Mouse (Mus musculus) CH12.LX (cell line): ENCODE data around the gene St8sia6. TPM values are rescaled to one million over a fixed set of nuclear protein-coding genes. Genes with fewer than 3 reads are reported as not detected.

Experiments used
- DNase-seq: peaks from one replicate; pipeline ENCODE4 v3.0.0-alpha.2; 2013; ENCODE audit errors: extremely low read depth
- H3K27ac ChIP-seq: 2 replicates; pipeline ENCODE4 v1.5.1; 2012; ENCODE audit warnings: low read depth, mild to moderate bottlenecking, control low read depth, moderate library complexity; ENCODE audit not compliant: insufficient read depth
- H3K27me3 ChIP-seq: replicated peaks from 2 replicates; pipeline ENCODE3; 2012; ENCODE audit warnings: inconsistent platforms
- H3K36me3 ChIP-seq, 2 experiments: replicated peaks in 1 of 2; 2 replicates each; pipeline versions ENCODE3 to v1.6.1; 2012; ENCODE audit warnings: inconsistent platforms in 1 of 2, low read length in 1 of 2, mild to moderate bottlenecking in 1 of 2, mixed read lengths in 1 of 2, moderate library complexity in 1 of 2; ENCODE audit not compliant: control insufficient read depth in 1 of 2, insufficient read depth in 1 of 2
- H3K4me1 ChIP-seq, 2 experiments: 2 replicates each; pipeline ENCODE4 v1.6.1; 2012; ENCODE audit warnings: inconsistent platforms in 1 of 2, moderate library complexity in 1 of 2; ENCODE audit not compliant: insufficient read depth in 2 of 2, control insufficient read depth in 1 of 2
- H3K4me2 ChIP-seq: 2 replicates; pipeline ENCODE4 v1.6.1; 2012; ENCODE audit warnings: low read depth, mild to moderate bottlenecking, control low read depth; ENCODE audit not compliant: poor library complexity, insufficient read depth, severe bottlenecking
- H3K4me3 ChIP-seq, 3 experiments: fragments of 150-350 bp in 1 of 3; sonication (generic) in 1 of 3; replicated peaks in 1 of 3; 2 replicates each; pipeline versions ENCODE3 to v1.5.1; 2011 to 2012; ENCODE audit warnings: low read depth in 2 of 3, low read length in 2 of 3, mild to moderate bottlenecking in 2 of 3, moderate library complexity in 2 of 3, control low read depth in 1 of 3, improper control_type of control experiment in 1 of 3, inconsistent platforms in 1 of 3, mixed read lengths in 1 of 3; ENCODE audit not compliant: poor library complexity in 1 of 3
- H3K79me2 ChIP-seq: replicated peaks from 2 replicates; pipeline ENCODE4 v1.6.1; 2012; ENCODE audit warnings: mild to moderate bottlenecking, moderate library complexity; ENCODE audit not compliant: control insufficient read depth, poor library complexity, insufficient read depth, severe bottlenecking; ENCODE audit errors: extremely low read depth
- H3K9ac ChIP-seq: 2 replicates; pipeline ENCODE4 v1.6.1; 2012; ENCODE audit warnings: low read depth, mild to moderate bottlenecking, control low read depth, moderate library complexity; ENCODE audit not compliant: insufficient read depth
- H3K9me3 ChIP-seq: replicated peaks from 2 replicates; pipeline ENCODE3; 2012; ENCODE audit warnings: low read length, inconsistent platforms, mixed read lengths
- CHD1 ChIP-seq: IDR thresholded peaks from 2 replicates; pipeline ENCODE4 v1.6.1; 2012; ENCODE audit warnings: low read depth, low read length, improper control_type of control experiment, inconsistent platforms
- CHD2 ChIP-seq: IDR thresholded peaks from 2 replicates; pipeline ENCODE4 v1.6.1; 2011; ENCODE audit warnings: low read length, improper control_type of control experiment
- CTCF ChIP-seq, 2 experiments: IDR thresholded peaks in 1 of 2; conservative IDR thresholded peaks in 1 of 2; 2 replicates each; pipeline ENCODE4 v1.5.1; 2011 to 2012; ENCODE audit warnings: low read depth in 2 of 2, low read length in 2 of 2, improper control_type of control experiment in 1 of 2, inconsistent platforms in 1 of 2, mild to moderate bottlenecking in 1 of 2, moderate library complexity in 1 of 2
- E2F4 ChIP-seq: IDR thresholded peaks from 2 replicates; pipeline ENCODE4 v1.6.1; 2011; ENCODE audit warnings: low read depth, low read length, improper control_type of control experiment; ENCODE audit not compliant: insufficient replicate concordance
- EP300 ChIP-seq: IDR thresholded peaks from 2 replicates; pipeline ENCODE4 v1.6.1; 2011; ENCODE audit warnings: low read length, improper control_type of control experiment
- ETS1 ChIP-seq: conservative IDR thresholded peaks from 2 replicates; pipeline ENCODE4 v1.6.1; 2012; ENCODE audit warnings: low read depth, mild to moderate bottlenecking, inconsistent platforms, low read length, improper control_type of control experiment, moderate library complexity
- GABPA ChIP-seq: IDR thresholded peaks from 2 replicates; pipeline ENCODE4 v1.6.1; 2012; ENCODE audit warnings: low read depth, low read length, improper control_type of control experiment, inconsistent platforms; ENCODE audit not compliant: insufficient replicate concordance
- HCFC1 ChIP-seq: IDR thresholded peaks from 2 replicates; pipeline ENCODE4 v1.6.1; 2012; ENCODE audit warnings: low read depth, mild to moderate bottlenecking, inconsistent platforms, low read length, improper control_type of control experiment
- IRF4 ChIP-seq: IDR thresholded peaks from 2 replicates; pipeline ENCODE4 v1.6.1; 2014; ENCODE audit warnings: low read depth, mild to moderate bottlenecking, inconsistent platforms, low read length, improper control_type of control experiment
- JUND ChIP-seq: conservative IDR thresholded peaks from 2 replicates; pipeline ENCODE4 v1.6.1; 2011; ENCODE audit warnings: low read depth, low read length, improper control_type of control experiment
- KAT2A ChIP-seq: IDR thresholded peaks from 2 replicates; pipeline ENCODE4 v1.6.1; 2012; ENCODE audit warnings: low read length, improper control_type of control experiment, inconsistent platforms; ENCODE audit not compliant: insufficient replicate concordance
- MAX ChIP-seq: IDR thresholded peaks from 2 replicates; pipeline ENCODE4 v1.6.1; 2011; ENCODE audit warnings: low read length, improper control_type of control experiment
- MAZ ChIP-seq: IDR thresholded peaks from 2 replicates; pipeline ENCODE4 v1.6.1; 2012; ENCODE audit warnings: low read depth, mild to moderate bottlenecking, inconsistent platforms, low read length, improper control_type of control experiment, moderate library complexity
- MEF2A ChIP-seq: IDR thresholded peaks from 2 replicates; pipeline ENCODE4 v1.6.1; 2014; ENCODE audit warnings: low read depth, mild to moderate bottlenecking, inconsistent platforms, low read length, improper control_type of control experiment, borderline replicate concordance
- MYC ChIP-seq: IDR thresholded peaks from 2 replicates; pipeline ENCODE4 v1.6.1; 2011; ENCODE audit warnings: low read depth, mild to moderate bottlenecking, improper control_type of control experiment, low read length
- NELFE ChIP-seq: IDR thresholded peaks from 2 replicates; pipeline ENCODE4 v1.6.1; 2011; ENCODE audit warnings: low read depth, low read length, improper control_type of control experiment
- NRF1 ChIP-seq: IDR thresholded peaks from 2 replicates; pipeline ENCODE4 v1.6.1; 2014; ENCODE audit warnings: low read depth, mild to moderate bottlenecking, inconsistent platforms, low read length, improper control_type of control experiment, moderate library complexity
- POLR2A ChIP-seq: IDR thresholded peaks from 2 replicates; pipeline ENCODE4 v1.6.1; 2011; ENCODE audit warnings: low read depth, mild to moderate bottlenecking, improper control_type of control experiment, low read length
- POLR2AphosphoS2 ChIP-seq: IDR thresholded peaks from 2 replicates; pipeline ENCODE4 v1.6.1; 2011; ENCODE audit warnings: low read depth, low read length, improper control_type of control experiment
- RAD21 ChIP-seq: IDR thresholded peaks from 2 replicates; pipeline ENCODE4 v1.6.1; 2011; ENCODE audit warnings: low read depth, mild to moderate bottlenecking, low read length, improper control_type of control experiment, moderate library complexity
- RCOR1 ChIP-seq: conservative IDR thresholded peaks from 2 replicates; pipeline ENCODE4 v1.6.1; 2012; ENCODE audit warnings: low read depth, mild to moderate bottlenecking, inconsistent platforms, low read length, improper control_type of control experiment
- SIN3A ChIP-seq: IDR thresholded peaks from 2 replicates; pipeline ENCODE4 v1.6.1; 2012; ENCODE audit warnings: low read length, improper control_type of control experiment, inconsistent platforms
- SMC3 ChIP-seq: IDR thresholded peaks from 2 replicates; pipeline ENCODE4 v1.6.1; 2011; ENCODE audit warnings: low read depth, low read length, improper control_type of control experiment
- TBP ChIP-seq: conservative IDR thresholded peaks from 2 replicates; pipeline ENCODE4 v1.6.1; 2011; ENCODE audit warnings: low read depth, low read length, improper control_type of control experiment
- TCF12 ChIP-seq: IDR thresholded peaks from 2 replicates; pipeline ENCODE4 v1.6.1; 2014; ENCODE audit warnings: low read depth, mild to moderate bottlenecking, inconsistent platforms, low read length, improper control_type of control experiment
- UBTF ChIP-seq: IDR thresholded peaks from 2 replicates; pipeline ENCODE4 v1.6.1; 2012; ENCODE audit warnings: low read depth, mild to moderate bottlenecking, inconsistent platforms, low read length, improper control_type of control experiment, moderate library complexity
- USF1 ChIP-seq: IDR thresholded peaks from 2 replicates; pipeline ENCODE4 v1.6.1; 2014; ENCODE audit warnings: low read depth, mild to moderate bottlenecking, inconsistent platforms, low read length, improper control_type of control experiment
- USF2 ChIP-seq: conservative IDR thresholded peaks from 2 replicates; pipeline ENCODE4 v1.6.1; 2011; ENCODE audit warnings: low read depth, low read length, improper control_type of control experiment
- ZC3H11A ChIP-seq: IDR thresholded peaks from 2 replicates; pipeline ENCODE4 v1.6.1; 2012; ENCODE audit warnings: low read depth, mild to moderate bottlenecking, inconsistent platforms, low read length, improper control_type of control experiment
- ZNF384 ChIP-seq: IDR thresholded peaks from 2 replicates; pipeline ENCODE4 v1.6.1; 2012; ENCODE audit warnings: low read depth, low read length, improper control_type of control experiment, inconsistent platforms
- dilution Hi-C: fragments of 300-500 bp; cut with MboI; formaldehyde crosslinking; loops from 2 replicates; pipeline ENCODE4 v1.14.3; 2020; ENCODE audit warnings: low sequenced_read_pairs; ENCODE audit not compliant: extremely low pct_unique_long_range_greater_than_20kb, extremely low pct_ligation_motif_present
- in situ Hi-C: fragments of 300-500 bp; cut with MboI; formaldehyde crosslinking; loops from 3 replicates; pipeline ENCODE4 v1.14.3; 2019; ENCODE audit warnings: low sequenced_read_pairs, low pct_ligation_motif_present, low pct_unique_long_range_greater_than_20kb, mixed read lengths
- polyA plus RNA-seq: library from polyadenylated mRNA; unstranded; fragments of >175 nt; gene quantifications from 2 replicates; pipeline ENCODE4 v1.2.1, GENCODE M21; 2012; ENCODE audit warnings: low read depth; ENCODE audit not compliant: insufficient read length
- total RNA-seq, 2 experiments: library from RNA; depleted of rRNA; stranded (reverse); fragments of 300-350 nt in 1 of 2; fragments of >200 nt in 1 of 2; gene quantifications; 2 replicates each; pipeline ENCODE4 v1.2.3; 2012 to 2014

Gene St8sia6
- total and polyA plus RNA-seq, 3 experiments: 27.4 to 51.0 (median 43.7) TPM

DNA sequence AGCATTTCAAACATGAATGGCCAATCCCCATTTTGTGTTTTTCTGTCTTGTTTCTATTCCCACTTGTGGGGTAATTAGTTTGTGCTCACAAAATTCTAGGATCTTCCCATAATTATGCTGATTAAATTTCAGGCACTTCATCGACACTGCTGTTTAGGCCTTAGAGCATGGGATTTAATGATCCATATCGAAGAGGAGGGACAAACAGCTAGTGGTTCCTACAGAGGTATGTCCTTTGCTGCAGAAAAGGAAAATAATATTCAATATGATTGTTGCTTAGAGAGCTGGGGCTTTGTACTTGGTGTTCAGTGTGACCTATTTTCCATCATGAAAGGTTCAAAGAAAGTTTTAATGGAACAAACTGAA, 110.7 kb downstream of the St8sia6 start:
- Histone ChIP-seq H3K9ac (no peak overlapping the region), H3K79me2 (no peaks in the 10 kb centered on the region), H3K9me3 (no peaks in the 10 kb centered on the region), H3K4me1 (peaks cover 0 to 11% of the 10 kb centered on the region in 2 experiments; a peak in 1 of 4 replicates), H3K36me3 (peaks cover 0 to 55% of the 10 kb centered on the region in 2 experiments), H3K27me3 (no peaks in the 10 kb centered on the region), H3K27ac (no peak overlapping the region), H3K4me3 (no peak overlapping the region), H3K4me2 (no peak overlapping the region)
- in situ Hi-C loops: no loop called here
- dilution Hi-C loops: no loop called here
- TF ChIP-seq EP300 (no peak), E2F4 (no peak), ETS1 (no peak), CHD2 (no peak), HCFC1 (no peak), MEF2A (no peak), MAZ (no peak), RAD21 (no peak), USF1 (no peak), MAX (no peak), IRF4 (no peak), TCF12 (no peak), SIN3A (no peak), USF2 (no peak), ZNF384 (no peak), GABPA (no peak), ZC3H11A (no peak), NRF1 (no peak), UBTF (no peak)
- DNase-seq: no peak

DNA sequence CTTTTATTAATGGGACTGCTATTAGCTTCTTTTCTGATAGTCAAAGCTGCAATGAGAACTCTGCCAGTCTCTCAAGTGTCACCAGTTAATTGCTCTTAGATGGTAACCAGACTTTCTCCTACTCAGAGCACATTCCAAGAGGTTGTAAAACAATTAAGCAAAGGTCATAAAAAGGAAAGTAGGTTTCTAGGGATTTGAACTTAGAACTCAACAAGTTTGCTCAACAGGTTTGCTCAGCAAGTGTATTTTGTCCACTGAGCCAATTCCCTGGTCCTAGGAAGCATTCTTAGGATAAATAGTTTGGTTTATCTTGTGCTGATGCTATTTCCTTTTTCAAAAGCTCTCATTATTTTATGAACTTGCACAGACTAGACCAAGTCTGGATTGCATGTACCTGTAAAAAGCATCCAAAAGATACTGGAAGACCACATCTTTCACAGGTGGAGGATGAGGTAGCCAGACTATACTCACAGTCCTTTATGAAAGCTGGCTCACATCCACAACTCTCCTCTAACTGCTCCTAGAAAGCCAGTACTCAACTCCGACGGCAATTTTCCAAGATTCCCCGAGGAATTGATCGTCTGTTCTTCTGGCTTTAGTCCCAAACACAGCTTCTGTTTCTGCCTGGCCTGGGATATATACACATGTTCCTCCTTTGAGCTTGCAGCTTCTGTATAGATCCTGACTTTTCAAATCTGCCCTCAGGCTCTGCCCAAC, 111.2 kb downstream of the St8sia6 start:
- dilution Hi-C loops: no loop called here
- no peak for TF ChIP-seq SIN3A
- no peak for TF ChIP-seq POLR2A
- TF ChIP-seq ZNF384: no peak
- no peak for TF ChIP-seq GABPA
- no peak for TF ChIP-seq MYC
- TF ChIP-seq CHD1: no peak
- no peak for TF ChIP-seq ETS1
- no peak for TF ChIP-seq POLR2AphosphoS2
- TF ChIP-seq JUND: no peak
- no peak for TF ChIP-seq SMC3
- no peak for TF ChIP-seq KAT2A
- TF ChIP-seq RCOR1: no peak
- no peak for TF ChIP-seq MAZ
- no peak for TF ChIP-seq TBP
- TF ChIP-seq EP300: no peak
- TF ChIP-seq CHD2: no peak
- TF ChIP-seq CTCF (conservative IDR thresholded peaks at IDR 0.05 in 1 of 2, IDR thresholded peaks at IDR 0.05 in 1 of 2; ENCODE audit: low read depth in 2 of 2, low read length in 2 of 2): no peak
- no peak for TF ChIP-seq NELFE
- in situ Hi-C loops: no loop called here
- peaks cover 0 to 55% of the 10 kb centered on the region in 2 experiments for H3K36me3 ChIP-seq
- DNase-seq: no peak
- H3K4me3 ChIP-seq: no peak overlapping the region
- H3K4me1 ChIP-seq: peaks cover 0 to 8% of the 10 kb centered on the region in 2 experiments; a peak in 1 of 4 replicates
- H3K79me2 ChIP-seq: no peaks in the 10 kb centered on the region
- H3K27me3 ChIP-seq: no peaks in the 10 kb centered on the region
- no peak overlapping the region for H3K4me2 ChIP-seq
- H3K9ac ChIP-seq: no peak overlapping the region
- H3K27ac ChIP-seq: no peak overlapping the region
- H3K9me3 ChIP-seq: no peaks in the 10 kb centered on the region
